Mouse (Mus musculus) ES-E14 (cell line): ENCODE results near the gene Bicra. TPM values are rescaled to one million over a fixed set of nuclear protein-coding genes. Genes with fewer than 3 reads are reported as not detected.

ENCODE experiments used
- DNase-seq: peaks from one replicate; pipeline ENCODE4 v3.0.0-alpha.2; 2013; ENCODE audit warnings: low read depth, low spot score
- H3K27ac ChIP-seq: 2 replicates; pipeline ENCODE4 v1.5.1; 2012; ENCODE audit warnings: low read depth, mild to moderate bottlenecking, low read length, moderate library complexity, mixed read lengths; ENCODE audit not compliant: poor library complexity, insufficient read depth, severe bottlenecking
- H3K36me3 ChIP-seq: 2 replicates; pipeline ENCODE4 v1.6.1; 2012; ENCODE audit warnings: mild to moderate bottlenecking, low read length, moderate library complexity, mixed read lengths; ENCODE audit not compliant: control insufficient read depth, poor library complexity, insufficient read depth, severe bottlenecking
- H3K4me1 ChIP-seq, 2 experiments: fragments of 150-350 bp in 1 of 2; sonication (generic) in 1 of 2; 2 replicates each; pipeline ENCODE4 v1.6.1; 2012; ENCODE audit warnings: low read length in 2 of 2, mild to moderate bottlenecking in 1 of 2, mixed read lengths in 1 of 2; ENCODE audit not compliant: control insufficient read depth in 2 of 2, insufficient read depth in 2 of 2, poor library complexity in 1 of 2
- H3K4me3 ChIP-seq, 2 experiments: fragments of 150-350 bp in 1 of 2; sonication (generic) in 1 of 2; 2 replicates each; pipeline ENCODE4 v1.5.1; 2012; ENCODE audit warnings: low read length in 2 of 2, low read depth in 1 of 2, mild to moderate bottlenecking in 1 of 2, mixed read lengths in 1 of 2; ENCODE audit not compliant: insufficient read depth in 1 of 2, poor library complexity in 1 of 2, severe bottlenecking in 1 of 2
- H3K9ac ChIP-seq: 2 replicates; pipeline ENCODE4 v1.6.1; 2012; ENCODE audit warnings: low read depth, mild to moderate bottlenecking, low read length, mixed read lengths; ENCODE audit not compliant: poor library complexity, insufficient read depth, severe bottlenecking
- H3K9me3 ChIP-seq: fragments of 150-350 bp; sonication (generic); 2 replicates; pipeline ENCODE4 v1.6.1; 2012; ENCODE audit warnings: low read depth, mild to moderate bottlenecking, low read length; ENCODE audit not compliant: control insufficient read depth, insufficient read depth
- CHD2 ChIP-seq: IDR thresholded peaks from 2 replicates; pipeline ENCODE4 v1.6.1; 2014; ENCODE audit warnings: mild to moderate bottlenecking, low read depth, low read length, inconsistent platforms
- HCFC1 ChIP-seq: IDR thresholded peaks from 2 replicates; pipeline ENCODE4 v1.6.1; 2012; ENCODE audit warnings: low read length, inconsistent platforms, borderline replicate concordance; ENCODE audit not compliant: insufficient read depth
- MAFK ChIP-seq: IDR thresholded peaks from 2 replicates; pipeline ENCODE4 v1.6.1; 2014; ENCODE audit warnings: mild to moderate bottlenecking, low read depth, low read length, inconsistent platforms; ENCODE audit not compliant: insufficient read depth
- ZC3H11A ChIP-seq: IDR thresholded peaks from 2 replicates; pipeline ENCODE4 v1.6.1; 2012; ENCODE audit warnings: low read depth, mild to moderate bottlenecking, inconsistent platforms, low read length, borderline replicate concordance
- ZNF384 ChIP-seq: IDR thresholded peaks from 2 replicates; pipeline ENCODE4 v1.6.1; 2012; ENCODE audit warnings: low read depth, low read length, inconsistent platforms
- in situ Hi-C, 2 experiments: fragments of 600-800 bp; cut with MboI; formaldehyde crosslinking; loops; one replicate each; pipeline ENCODE4 v1.15.1; 2025; ENCODE audit warnings: low sequenced_read_pairs in 2 of 2, inconsistent platforms in 1 of 2; ENCODE audit not compliant: unreplicated experiment in 2 of 2
- total RNA-seq: library from RNA; depleted of rRNA; stranded (reverse); fragments of 300-350 nt; gene quantifications from 2 replicates; pipeline ENCODE4 v1.2.3, GENCODE M21; 2012; rRNA removed

Bicra gene
- total RNA-seq, 1 experiment: 3.6 TPM

DNA sequence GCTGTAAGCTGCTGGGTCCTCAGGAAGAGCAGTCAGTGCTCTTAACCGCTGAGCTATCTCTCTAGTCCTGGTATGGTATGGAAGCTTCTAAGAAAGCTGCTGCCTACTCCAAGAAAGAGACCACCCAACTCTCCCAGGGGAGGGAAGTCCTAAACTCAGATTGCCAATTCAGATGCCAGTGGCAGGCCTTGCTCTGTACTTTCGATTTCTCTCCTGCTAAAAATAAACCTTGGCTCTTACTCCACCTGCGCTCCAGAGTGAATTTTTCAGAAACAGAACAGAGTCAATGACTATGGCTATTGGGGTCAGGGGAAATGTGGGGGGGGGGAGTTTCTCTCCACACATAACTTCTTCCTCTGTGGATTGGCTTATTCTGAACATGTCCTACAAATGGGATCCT is 116.1 kb downstream of the Bicra start:
- in situ Hi-C loops: no loop called here
- TF ChIP-seq HCFC1: no peak
- TF ChIP-seq MAFK: no peak
- TF ChIP-seq ZC3H11A: no peak
- TF ChIP-seq ZNF384: no peak
- TF ChIP-seq CHD2: no peak

DNA sequence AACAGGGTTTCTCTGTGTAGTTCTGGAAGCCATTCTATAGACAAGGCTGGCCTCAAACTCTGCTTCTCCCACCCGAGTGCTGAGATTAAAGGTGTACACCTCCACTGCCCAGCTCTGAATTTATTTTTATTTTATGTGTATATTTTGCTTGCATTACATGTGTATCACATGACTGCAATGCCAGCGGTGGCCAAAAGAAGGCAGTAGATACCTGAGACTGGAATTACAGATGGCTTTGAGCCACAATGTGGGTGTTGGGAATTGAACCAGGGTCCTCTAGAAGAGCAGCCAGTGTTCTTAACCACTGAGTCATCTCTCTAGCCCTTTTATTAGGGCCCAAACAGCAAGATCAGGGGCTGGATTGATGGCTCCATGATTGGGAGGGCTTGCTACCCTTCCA is 117.2 kb downstream of the Bicra start:
- Histone ChIP-seq H3K36me3 (no peaks in the 10 kb centered on the region), H3K9me3 (no peaks in the 10 kb centered on the region), H3K4me1 (no peaks in the 10 kb centered on the region; a peak in 2 of 4 replicates), H3K9ac (no peak overlapping the region), H3K27ac (no peak overlapping the region), H3K4me3 (no peak overlapping the region)
- no peak for TF ChIP-seq MAFK
- TF ChIP-seq ZC3H11A: no peak
- TF ChIP-seq HCFC1: no peak
- TF ChIP-seq CHD2: no peak
- no peak for TF ChIP-seq ZNF384
- no peak for DNase-seq
- in situ Hi-C loops: no loop called here

More for the DNA sequence above, 116.1 kb downstream of the Bicra start:
- Histone ChIP-seq H3K9ac (no peak overlapping the region), H3K4me3 (no peak overlapping the region), H3K4me1 (no peaks in the 10 kb centered on the region; a peak in 2 of 4 replicates), H3K36me3 (no peaks in the 10 kb centered on the region; the same call in 1 of the 2 replicates), H3K9me3 (no peaks in the 10 kb centered on the region), H3K27ac (no peak overlapping the region)
- DNase-seq: no peak

GRCm38 (mm10) chr7:15929910-15930309 is 117.8 kb downstream of the Bicra start:
- H3K9me3 ChIP-seq: no peaks in the 10 kb centered on the region
- H3K36me3 ChIP-seq: no peaks in the 10 kb centered on the region
- DNase-seq: no peak
- no peak overlapping the region for H3K4me3 ChIP-seq
- H3K4me1 ChIP-seq: no peaks in the 10 kb centered on the region; a peak in 2 of 4 replicates
- no peak overlapping the region for H3K27ac ChIP-seq
- H3K9ac ChIP-seq: no peak overlapping the region
- TF ChIP-seq HCFC1 (no peak), ZC3H11A (no peak; the same call in 1 of the 2 replicates), ZNF384 (no peak), CHD2 (no peak), MAFK (no peak)
- in situ Hi-C loops: no loop called here

- H3K27ac ChIP-seq: peak within 1 kb of the TSS; percentile 73
- in situ Hi-C loops: no loop called here
- H3K36me3 ChIP-seq: peaks cover 25% of the 10 kb centered on the region
- DNase-seq: peak; percentile 86
- H3K9me3 ChIP-seq: no peaks in the 10 kb centered on the region
- TF ChIP-seq MAFK (no peak), ZC3H11A (no peak), CHD2 (no peak), ZNF384 (no peak), HCFC1 (no peak)
- H3K4me1 ChIP-seq: peaks cover 3 to 21% of the 10 kb centered on the region in 2 experiments; a peak in 1 of 4 replicates
- peak within 1 kb of the TSS; percentile 69 to 87 for H3K4me3 ChIP-seq
- H3K9ac ChIP-seq: peak within 1 kb of the TSS; percentile 93
Measured at GRCm38 (mm10) chr7:15922220-15922773, 125.4 kb downstream of the Bicra start, which contains the start of gene Selenow. TSS of gene Selenow (minus strand) at chr7:15922402.

- Histone ChIP-seq H3K9me3 (no peaks in the 10 kb centered on the region), H3K9ac (peak overlapping the region; percentile 93), H3K4me3 (peak overlapping the region; percentile 69 to 87), H3K36me3 (peaks cover 29% of the 10 kb centered on the region), H3K27ac (peak overlapping the region; percentile 73), H3K4me1 (peaks cover 3 to 25% of the 10 kb centered on the region in 2 experiments; a peak in 1 of 4 replicates)
- TF ChIP-seq ZC3H11A (no peak), ZNF384 (no peak), MAFK (no peak), CHD2 (no peak), HCFC1 (no peak)
- no peak for DNase-seq
- in situ Hi-C loops: no loop called here
Measured at GRCm38 (mm10) chr7:15921796-15922195, 125.9 kb downstream of the Bicra start.

Other genes starting within 250 kb of the Bicra start
- 0.76 and 0.79 TPM in 2 replicates for gene Obox6, start 208.2 kb downstream of the Bicra start, total RNA-seq
- 0.16 TPM in 1 of 2 replicates, not detected in the other for gene Crx, start 168.0 kb downstream of the Bicra start, total RNA-seq
- gene Crxos, start 165.3 kb downstream of the Bicra start, total RNA-seq: 4.2 and 19.1 TPM in 2 replicates
- gene Selenow, start 125.5 kb downstream of the Bicra start, total RNA-seq: 36.3 and 54.0 TPM in 2 replicates
- 212 and 220 TPM in 2 replicates for gene Nop53, start 101.8 kb downstream of the Bicra start, total RNA-seq
- gene Ehd2, start 80.4 kb downstream of the Bicra start, total RNA-seq: 3.8 and 6.8 TPM in 2 replicates
- 0.36 and 0.53 TPM in 2 replicates for gene Zfp541, start 13.9 kb upstream of the Bicra start, total RNA-seq
- gene Napa, start 50.5 kb upstream of the Bicra start, total RNA-seq: 99.5 and 103 TPM in 2 replicates
- 15.4 and 20.0 TPM in 2 replicates for gene Kptn, start 72.0 kb upstream of the Bicra start, total RNA-seq
- 3.1 and 7.8 TPM in 2 replicates for gene Slc8a2, start 81.9 kb upstream of the Bicra start, total RNA-seq
- gene Meis3, start 127.2 kb upstream of the Bicra start, total RNA-seq: 2.6 and 3.8 TPM in 2 replicates
- 8.6 and 11.0 TPM in 2 replicates for gene Dhx34, start 174.1 kb upstream of the Bicra start, total RNA-seq
- gene C5ar2, start 196.2 kb upstream of the Bicra start, total RNA-seq: 0.05 and 0.13 TPM in 2 replicates
- not detected in 2 replicates for gene C5ar1, start 211.6 kb upstream of the Bicra start, total RNA-seq
- gene Inafm1, start 225.7 kb upstream of the Bicra start, total RNA-seq: 2.1 TPM in 2 replicates
- gene Ccdc9, start 238.9 kb upstream of the Bicra start, total RNA-seq: 53.9 and 70.3 TPM in 2 replicates